Mouse (Mus musculus) sigmoid colon, adult 10 weeks (tissue): ENCODE measurements around the gene Smc3. TPM values are rescaled to one million over a fixed set of nuclear protein-coding genes. Genes with fewer than 3 reads are reported as not detected.

Experiments
- polyA plus RNA-seq: library from polyadenylated mRNA; stranded (reverse); fragments of 350-450 nt; fragmentation: Illumina TruSeq; extraction: RNeasy Lipid Tissue Mini Kit (QIAGEN cat#74804); gene quantifications from one replicate; pipeline ENCODE4 v1.2.3, GENCODE M21; 2014; ENCODE audit warnings: low read depth, low replicate concordance

Smc3 gene
- 111 TPM for polyA plus RNA-seq

GRCm38 (mm10) chr19:53599757-53600539 lies at the start of gene Smc3:
Smc3 (plus strand) TSS chr19:53600398.

GRCm38 (mm10) chr19:53588968-53589367 lies 11.2 kb upstream of the Smc3 start, which contains the start of gene Nutf2-ps1:
Nutf2-ps1 (minus strand) TSS chr19:53589068.

GRCm38 (mm10) chr19:53676718-53677634 lies 76.8 kb downstream of the Smc3 start, which contains the start of gene Rbm20:
Rbm20 (plus strand) TSS chr19:53677306.

Other genes with a start within 250 kb of the Smc3 start
- gene Gm10197, start 228.6 kb upstream of the Smc3 start, polyA plus RNA-seq, result not detected
- gene Smndc1, start 209.8 kb upstream of the Smc3 start, polyA plus RNA-seq, result 104 TPM
- 2.6 TPM for gene Dusp5, start 71.3 kb upstream of the Smc3 start, polyA plus RNA-seq
- 18.7 TPM for gene Nutf2-ps1, start 11.3 kb upstream of the Smc3 start, polyA plus RNA-seq
- 1.5 TPM for gene Rbm20, start 76.9 kb downstream of the Smc3 start, polyA plus RNA-seq